Mouse (Mus musculus) embryo, embryonic 9.5 days (tissue): ENCODE measurements around the gene Rbms1.

Source experiments
- DNase-seq: peaks from one replicate; pipeline ENCODE4 v3.0.0-alpha.2; 2017; ENCODE audit errors: extremely low spot score

Rbms1 gene

DNA sequence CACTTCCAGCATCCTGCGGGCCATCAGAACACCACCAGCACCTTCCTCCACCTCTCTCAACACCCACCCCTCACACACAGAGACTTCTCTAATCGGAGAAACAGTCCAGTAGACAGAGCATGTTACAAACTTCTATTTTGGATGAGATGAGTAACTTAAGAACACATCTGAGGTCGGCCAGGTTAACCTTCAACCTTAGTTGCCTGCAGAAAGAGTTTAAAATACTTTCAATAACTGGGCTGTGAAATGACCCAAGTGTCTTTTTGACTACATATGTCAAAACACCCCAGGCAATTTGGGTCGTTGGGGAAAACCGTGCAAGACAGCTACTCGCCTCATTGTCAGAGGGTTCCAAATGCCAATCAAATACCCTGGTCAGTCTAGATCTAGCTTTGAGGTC lies 250.5 kb downstream of the Rbms1 start:
- no peak for DNase-seq

DNA sequence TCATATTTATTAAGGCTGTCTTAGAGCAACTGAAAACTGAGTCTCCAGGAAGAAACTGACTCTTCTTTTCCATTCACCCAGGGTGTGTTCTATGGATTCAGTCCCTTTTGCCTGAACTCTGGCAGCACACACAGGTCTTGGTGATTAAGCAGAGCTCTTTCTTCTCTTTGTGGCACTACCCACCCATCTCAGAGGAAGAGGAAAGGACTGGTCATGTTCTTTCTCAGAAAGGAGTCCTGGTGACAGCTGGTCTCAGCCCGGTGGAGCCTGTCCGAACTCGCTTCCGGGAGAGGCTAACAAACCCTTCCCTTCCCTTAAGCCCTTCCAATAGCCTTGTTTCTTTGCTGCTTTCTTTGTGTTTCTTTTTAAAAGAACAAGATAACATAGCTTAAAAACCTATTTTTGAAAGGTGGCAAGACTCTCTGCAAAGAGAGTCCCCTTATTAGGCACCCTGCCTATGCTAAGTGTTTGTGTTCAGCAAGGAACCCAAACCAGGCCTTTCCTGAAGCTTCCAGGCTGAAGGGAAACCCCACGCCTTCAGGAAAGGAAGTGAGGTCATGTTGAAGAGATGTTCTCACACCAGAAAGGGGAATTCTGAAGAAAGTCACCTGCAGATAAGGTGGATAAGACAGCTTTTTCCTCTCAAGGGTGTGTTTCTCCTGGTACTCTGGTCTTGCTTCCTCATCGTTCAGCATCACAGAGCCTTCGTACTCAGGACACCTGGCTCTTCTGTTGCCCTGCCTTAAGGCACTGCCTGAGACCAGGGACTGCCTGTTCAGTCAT lies 251.7 kb downstream of the Rbms1 start:
- no peak for DNase-seq

DNA sequence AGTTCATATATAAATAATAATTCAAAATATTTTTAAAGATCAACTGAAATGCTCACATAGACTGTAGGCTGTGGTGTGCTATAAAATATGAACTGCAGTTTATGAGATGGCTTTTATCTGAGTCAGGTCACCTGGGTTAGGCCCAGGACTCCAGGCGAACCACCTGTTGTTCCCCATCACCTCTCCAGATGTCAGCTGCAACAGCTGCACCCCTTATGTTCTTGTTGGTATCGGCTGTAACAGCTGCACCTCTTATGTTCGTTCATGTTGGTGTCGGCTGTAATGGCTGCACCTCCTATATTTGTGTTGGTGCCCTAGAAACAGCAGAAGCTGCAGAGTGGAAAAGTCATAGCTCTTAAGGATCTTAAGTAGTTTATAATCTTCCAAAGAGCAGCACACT lies 252.7 kb downstream of the Rbms1 start:
- no peak for DNase-seq

DNA sequence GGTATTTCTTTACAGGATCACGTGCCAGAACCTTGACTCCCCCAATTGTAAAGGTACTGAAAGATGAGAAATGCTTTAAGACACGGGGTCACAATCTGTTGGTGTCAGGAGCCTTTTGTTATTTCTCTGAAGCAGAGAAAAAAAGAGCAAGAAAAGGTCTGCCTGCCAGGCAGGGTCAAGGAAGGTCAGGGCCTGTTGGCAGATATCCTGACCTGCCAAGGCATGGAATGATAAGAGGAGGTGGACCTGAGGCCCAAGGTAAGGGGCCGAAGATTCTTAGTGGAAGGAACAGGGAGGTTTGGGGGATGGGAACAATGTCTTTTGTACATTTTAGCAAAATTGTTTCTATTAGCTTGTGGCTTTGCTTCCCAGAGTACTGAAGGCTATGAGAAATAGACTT lies 254.3 kb downstream of the Rbms1 start:
- DNase-seq: no peak

DNA sequence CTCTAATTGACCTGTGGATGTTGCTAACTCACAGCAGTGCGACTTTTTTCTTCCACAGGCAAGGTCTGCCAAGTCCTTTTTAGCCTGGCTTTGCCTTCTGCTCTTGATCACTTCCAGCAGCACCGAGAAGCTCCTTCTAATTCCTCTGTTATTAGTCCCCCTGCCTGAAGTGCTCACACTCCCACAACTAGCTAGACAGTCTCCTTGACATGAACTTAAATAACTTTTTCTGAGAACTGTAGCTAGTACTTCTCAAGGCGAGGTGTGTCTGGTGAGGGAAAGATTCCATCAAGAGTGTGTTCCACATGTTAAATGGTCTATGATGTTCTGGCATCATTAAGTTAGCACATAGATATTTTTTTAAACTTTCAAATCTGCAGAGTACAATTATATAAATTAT lies 256.1 kb downstream of the Rbms1 start:
- no peak for DNase-seq

DNA sequence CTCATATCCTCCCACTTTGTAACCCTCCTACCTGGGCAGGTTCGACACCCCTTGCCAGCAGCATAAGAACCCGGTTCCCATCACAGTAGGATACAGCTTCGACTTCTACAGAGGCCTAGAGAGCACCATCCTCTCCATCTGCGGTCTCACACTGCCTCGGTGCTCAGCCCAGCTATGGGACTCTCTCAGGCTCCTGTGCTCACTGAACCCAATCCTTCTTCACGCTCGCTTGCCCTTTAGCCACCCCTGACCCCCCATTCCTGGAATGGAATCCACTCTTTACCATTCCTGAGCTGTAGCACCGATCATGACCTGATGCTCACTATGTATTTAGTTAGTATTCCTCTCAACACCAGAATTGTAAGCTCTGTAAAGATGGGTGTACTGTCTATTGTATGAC lies 257.6 kb downstream of the Rbms1 start:
- no peak for DNase-seq

DNA sequence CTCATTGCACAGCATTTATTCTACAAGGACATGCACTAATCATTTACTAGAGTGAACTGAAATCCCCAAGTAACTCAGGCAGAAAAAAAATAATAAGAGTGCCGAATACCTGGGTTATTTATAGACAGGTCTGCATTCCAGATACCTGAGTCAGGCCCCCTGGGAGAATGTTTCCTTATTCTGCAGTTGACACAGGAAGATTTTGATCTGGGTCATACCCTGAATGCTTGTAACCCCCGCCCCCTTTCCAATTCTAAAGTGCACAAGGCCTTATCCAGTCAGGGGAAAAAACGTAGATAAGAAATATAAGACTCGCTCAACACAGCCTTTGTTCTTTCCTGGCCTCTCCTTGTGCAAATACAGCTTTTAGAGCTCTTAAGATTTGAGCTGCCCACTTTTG lies 259.7 kb downstream of the Rbms1 start:
- DNase-seq: no peak

DNA sequence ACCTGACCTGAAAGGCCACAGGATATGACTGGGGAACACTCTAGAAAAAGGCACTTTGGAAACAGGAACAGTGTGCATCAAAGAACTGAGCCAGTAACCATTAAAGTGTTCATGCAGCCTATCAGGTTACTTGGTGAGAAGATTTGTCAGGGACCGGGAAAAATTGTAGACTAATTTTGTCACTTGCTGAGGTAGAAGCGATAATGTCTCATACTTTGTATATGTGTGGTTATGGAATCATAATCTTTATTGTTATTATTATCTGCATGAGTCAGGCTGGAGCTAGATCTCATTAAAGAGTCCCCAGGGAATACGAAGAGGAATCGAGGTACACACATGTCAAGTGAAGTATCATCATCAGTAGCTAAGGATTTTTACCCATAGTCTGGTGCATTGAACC lies 262.0 kb downstream of the Rbms1 start:
- no peak for DNase-seq
